Comparison of ENCODE assay signal across 16 mouse cellular contexts in the genomic region with DNA sequence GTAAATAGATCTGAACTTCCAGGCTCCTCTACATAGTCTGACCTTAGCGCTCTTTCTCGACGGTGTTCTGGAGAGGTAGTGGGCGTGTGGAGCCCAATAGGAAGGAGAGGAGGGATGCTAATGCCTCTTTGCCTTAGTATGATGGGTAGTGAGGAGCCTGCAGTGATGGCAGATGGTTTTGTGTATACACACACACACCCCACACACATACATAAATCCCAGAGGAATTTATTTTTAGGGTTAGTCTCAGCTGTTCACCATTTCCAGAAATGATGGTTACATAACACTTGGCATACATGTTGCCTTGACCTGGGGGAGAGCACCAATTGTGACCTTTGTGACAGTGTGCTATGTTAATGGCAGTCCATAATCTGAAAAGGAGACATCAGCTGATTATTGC. TPM values are rescaled to one million over a fixed set of nuclear protein-coding genes. Genes with fewer than 3 reads are reported as not detected.
A peak's percentile ranks its signal among the peaks of the same experiment; 100 is the strongest.
DNase-seq lines count a peak whose midpoint lies in the region; TF ChIP-seq lines count a peak whose summit lies in the region.
"Had no signal": no experiment of that assay in that cellular context is flagged by ENCODE, and none has a peak within 500 bp of the region (broad histone marks: within the 10 kb centered on the region; RNA-seq: fewer than 3 reads in every experiment).

No protein-coding gene starts in this region.

- H3K36me3 ChIP-seq in MEL (ENCODE audit: control insufficient read depth in 1 of 2, insufficient read depth in 2 of 2, low read length in 2 of 2): peaks cover 9 to 36% of the 10 kb centered on the region in 2 experiments
- H3K36me3 ChIP-seq in liver, adult 2 months (ENCODE audit: control insufficient read depth, insufficient read depth, low read length): peaks cover 18% of the 10 kb centered on the region
- peaks cover 40% of the 10 kb centered on the region for H3K36me3 ChIP-seq in midbrain, embryonic 10.5 days

- no peaks in the 10 kb centered on the region for H3K27me3 ChIP-seq in MEL (ENCODE audit: control insufficient read depth in 1 of 2, insufficient read depth in 2 of 2, low read length in 2 of 2)
- H3K27me3 ChIP-seq in liver, adult 2 months (ENCODE audit: control insufficient read depth, insufficient read depth, low read length): no peaks in the 10 kb centered on the region
- H3K27me3 ChIP-seq in midbrain, embryonic 10.5 days (ENCODE audit: low read depth, poor library complexity, severe bottlenecking): no peaks in the 10 kb centered on the region
- H3K27me3 ChIP-seq: CH12.LX; embryonic facial prominence, embryonic 12.5 days; heart, embryonic 15.5 days; hindbrain, embryonic 15.5 days; limb, embryonic 15.5 days; neural tube, embryonic 12.5 days had no signal

- no peak overlapping the region for H3K9ac ChIP-seq in MEL (ENCODE audit: control insufficient read depth, low read depth, low read length, poor library complexity, severe bottlenecking)
- no peak overlapping the region for H3K9ac ChIP-seq in liver, adult 2 months (ENCODE audit: low read depth, low read length)
- H3K9ac ChIP-seq: embryonic facial prominence, embryonic 12.5 days; heart, embryonic 15.5 days; hindbrain, embryonic 15.5 days; limb, embryonic 15.5 days; neural tube, embryonic 12.5 days had no signal

- peak overlapping the region; percentile 62 for H3K27ac ChIP-seq in MEL (ENCODE audit: control insufficient read depth, low read depth, low read length)
- H3K27ac ChIP-seq in brown adipose tissue, adult 24 weeks (replicated peaks; ENCODE audit: low read depth, low read length): peak overlapping the region; percentile 28
- H3K27ac ChIP-seq in liver, adult 2 months (replicated peaks; ENCODE audit: insufficient read depth, low read depth, low read length): no peak overlapping the region
- H3K27ac ChIP-seq in midbrain, embryonic 10.5 days (replicated peaks): no peak overlapping the region
- H3K27ac ChIP-seq: embryonic facial prominence, embryonic 12.5 days; heart, embryonic 15.5 days; hindbrain, embryonic 15.5 days; limb, embryonic 15.5 days; neural tube, embryonic 12.5 days had no signal

- no peak for TF ChIP-seq POLR2A in MEL (IDR thresholded peaks at IDR 0.05; ENCODE audit: control insufficient read depth in 1 of 2, insufficient read depth in 1 of 2, low read depth in 1 of 2, low read length in 2 of 2, poor library complexity in 1 of 2)
- no peak for TF ChIP-seq POLR2A in liver, adult 2 months (IDR thresholded peaks at IDR 0.05; ENCODE audit: extremely low read depth, insufficient read depth, low read length)

- H3K4me3 ChIP-seq in MEL (ENCODE audit: control insufficient read depth in 1 of 2, insufficient read depth in 1 of 2, low read depth in 2 of 2, low read length in 2 of 2): no peak overlapping the region
- no peak overlapping the region for H3K4me3 ChIP-seq in brown adipose tissue, adult 24 weeks (ENCODE audit: insufficient read depth, low read depth, low read length)
- no peak overlapping the region for H3K4me3 ChIP-seq in liver, adult 2 months (ENCODE audit: insufficient read depth, low read depth, low read length)
- no peak overlapping the region for H3K4me3 ChIP-seq in midbrain, embryonic 10.5 days
- H3K4me3 ChIP-seq: embryonic facial prominence, embryonic 12.5 days; heart, embryonic 15.5 days; hindbrain, embryonic 15.5 days; limb, embryonic 15.5 days; neural tube, embryonic 12.5 days had no signal

- TF ChIP-seq RAD21 in MEL (IDR thresholded peaks at IDR 0.05; ENCODE audit: low read depth, low read length): no peak

- H3K9me3 ChIP-seq in MEL (replicated peaks; ENCODE audit: insufficient read depth, low read length): no peaks in the 10 kb centered on the region
- H3K9me3 ChIP-seq in midbrain, embryonic 10.5 days (replicated peaks): no peaks in the 10 kb centered on the region
- H3K9me3 ChIP-seq: embryonic facial prominence, embryonic 12.5 days; heart, embryonic 15.5 days; hindbrain, embryonic 15.5 days; limb, embryonic 15.5 days; neural tube, embryonic 12.5 days had no signal

- H3K79me2 ChIP-seq in MEL (ENCODE audit: control insufficient read depth, insufficient read depth, low read length, poor library complexity): peaks cover 4% of the 10 kb centered on the region; the same call in 1 of the 2 replicates
- peaks cover 10% of the 10 kb centered on the region for H3K79me2 ChIP-seq in liver, adult 2 months (ENCODE audit: control insufficient read depth, insufficient read depth, low read length)

- DNase-seq in layer of hippocampus, adult 11-12 months (ENCODE audit: low spot score): peak; percentile 28
- no peak for DNase-seq in layer of hippocampus, postnatal 25 days (ENCODE audit: extremely low spot score in 1 of 2, low spot score in 1 of 2)
- no peak for DNase-seq in MEL (ENCODE audit: low read depth, low spot score)
- peak; percentile 58 for DNase-seq in liver, adult 2 months (ENCODE audit: extremely low read depth, low read depth, low spot score)
- no peak for DNase-seq in gastrocnemius, postnatal 10 days
- no peak for DNase-seq in midbrain, embryonic 10.5 days (ENCODE audit: low spot score)
- DNase-seq in thymus, adult 18-20 months: no peak
- DNase-seq: kidney, postnatal 10 days; retina, postnatal 1 day had no signal

- TF ChIP-seq EP300 in MEL (IDR thresholded peaks at IDR 0.05; ENCODE audit: low read depth in 1 of 2, low read length in 2 of 2): no peak

- 81% methylated on average over 4 of the region's 4 CpGs for WGBS in liver, adult 2 months
- WGBS in midbrain, embryonic 10.5 days: 89% methylated on average over 4 of the region's 4 CpGs

- peaks cover 16 to 20% of the 10 kb centered on the region in 2 experiments for H3K4me1 ChIP-seq in MEL (ENCODE audit: control insufficient read depth in 1 of 2, insufficient read depth in 2 of 2, low read length in 2 of 2)
- H3K4me1 ChIP-seq in brown adipose tissue, adult 24 weeks (ENCODE audit: control insufficient read depth, insufficient read depth, insufficient read length, low read length): peaks cover 9% of the 10 kb centered on the region; the same call in 1 of the 2 replicates
- peaks cover 7% of the 10 kb centered on the region for H3K4me1 ChIP-seq in liver, adult 2 months (ENCODE audit: control insufficient read depth, insufficient read depth, low read length)
- H3K4me1 ChIP-seq in midbrain, embryonic 10.5 days: peaks cover 25% of the 10 kb centered on the region

- no peak for TF ChIP-seq CTCF in MEL (IDR thresholded peaks at IDR 0.05 in 2 of 3, conservative IDR thresholded peaks at IDR 0.05 in 1 of 3; ENCODE audit: control insufficient read depth in 1 of 3, insufficient read depth in 1 of 3, low read depth in 2 of 3, low read length in 3 of 3, poor library complexity in 1 of 3, severe bottlenecking in 1 of 3)
- no peak for TF ChIP-seq CTCF in liver, adult 2 months (IDR thresholded peaks at IDR 0.05; ENCODE audit: low read depth, low read length)

TF ChIP-seq in MEL, 35 proteins besides CTCF, POLR2A, EP300 and RAD21:
- TF ChIP-seq KAT2A (conservative IDR thresholded peaks at IDR 0.05; ENCODE audit: low read depth, low read length): no peak
- no peak for TF ChIP-seq ZC3H11A (IDR thresholded peaks at IDR 0.05; ENCODE audit: low read depth, low read length)
- no peak for TF ChIP-seq TAL1 (IDR thresholded peaks at IDR 0.05; ENCODE audit: low read length)
- TF ChIP-seq TCF12 (IDR thresholded peaks at IDR 0.05; ENCODE audit: low read depth, low read length): no peak
- TF ChIP-seq E2F4 (IDR thresholded peaks at IDR 0.05; ENCODE audit: borderline replicate concordance, low read depth, low read length): no peak
- no peak for TF ChIP-seq NELFE (IDR thresholded peaks at IDR 0.05; ENCODE audit: low read depth, low read length)
- TF ChIP-seq UBTF (IDR thresholded peaks at IDR 0.05; ENCODE audit: borderline replicate concordance, insufficient read depth, low read depth, low read length): no peak
- no peak for TF ChIP-seq ZMIZ1 (IDR thresholded peaks at IDR 0.05; ENCODE audit: low read depth, low read length)
- no peak for TF ChIP-seq CHD1 (IDR thresholded peaks at IDR 0.05; ENCODE audit: low read depth, low read length)
- no peak for TF ChIP-seq ELF1 (IDR thresholded peaks at IDR 0.05; ENCODE audit: low read depth, low read length)
- TF ChIP-seq MAZ (IDR thresholded peaks at IDR 0.05; ENCODE audit: low read depth, low read length): no peak
- no peak for TF ChIP-seq USF1 (IDR thresholded peaks at IDR 0.05; ENCODE audit: low read depth, low read length)
TF ChIP-seq in MEL: peak in this region for 0.

RNA-seq across cellular contexts. Expression of a gene that starts 2.8 kb away (rescaled TPM):
- 10 to 100 TPM; 22.8 to 23.3 TPM for total RNA-seq in layer of hippocampus, postnatal 25 days (2021)
- 1.7 and 2.1 TPM in 2 replicates for total RNA-seq in MEL (2012; rRNA removed)
- 1 to 10 TPM in 1 of 2 experiments, not detected in 1; 5.9 TPM for polyA plus RNA-seq in MEL (2012; ENCODE audit: insufficient read depth in 1 of 2, insufficient read length in 2 of 2, low read depth in 1 of 2, low replicate concordance in 2 of 2, missing spikeins in 1 of 2)
- polyA plus RNA-seq in brown adipose tissue, adult 24 weeks (2012; ENCODE audit: insufficient read depth, insufficient read length, missing spikeins): 2.3 and 2.4 TPM in 2 replicates
- total RNA-seq in liver, adult 2 months (2014; rRNA removed): 0.92 and 1.3 TPM in 2 replicates
- polyA plus RNA-seq in liver, adult 2 months (2012; rRNA removed): 0.76 and 1.2 TPM in 2 replicates
- total RNA-seq in gastrocnemius, postnatal 10 days (2021): 1 to 10 TPM; 3.0 to 5.2 TPM
- 2.4 and 2.9 TPM in 2 replicates for polyA plus RNA-seq in midbrain, embryonic 10.5 days (2016; fragmentation: Nextera tagmentation; extraction: Ambion mirVana)

Comparison
In these comparisons a context has a peak if more than half of its experiments do, and no peak if none do; other contexts are left out.
1. DNase-seq: peak in layer of hippocampus, adult 11-12 months (single experiment) and liver, adult 2 months (single experiment); none in layer of hippocampus, postnatal 25 days (0 of 2), MEL (single experiment), gastrocnemius, postnatal 10 days (single experiment), midbrain, embryonic 10.5 days (single experiment) and thymus, adult 18-20 months (0 of 2).
2. H3K27ac ChIP-seq: peak in MEL (single experiment) and brown adipose tissue, adult 24 weeks (single experiment); none in liver, adult 2 months (single experiment) and midbrain, embryonic 10.5 days (single experiment).